Mouse (Mus musculus) CH12.LX (cell line): ENCODE results near the gene Ltk. TPM values are rescaled to one million over a fixed set of nuclear protein-coding genes. Genes with fewer than 3 reads are reported as not detected.

ENCODE experiments used
- DNase-seq: peaks from one replicate; pipeline ENCODE4 v3.0.0-alpha.2; 2013; ENCODE audit errors: extremely low read depth
- H3K27ac ChIP-seq: 2 replicates; pipeline ENCODE4 v1.5.1; 2012; ENCODE audit warnings: low read depth, mild to moderate bottlenecking, control low read depth, moderate library complexity; ENCODE audit not compliant: insufficient read depth
- H3K27me3 ChIP-seq: replicated peaks from 2 replicates; pipeline ENCODE3; 2012; ENCODE audit warnings: inconsistent platforms
- H3K36me3 ChIP-seq, 2 experiments: replicated peaks in 1 of 2; 2 replicates each; pipeline versions ENCODE3 to v1.6.1; 2012; ENCODE audit warnings: inconsistent platforms in 1 of 2, low read length in 1 of 2, mild to moderate bottlenecking in 1 of 2, mixed read lengths in 1 of 2, moderate library complexity in 1 of 2; ENCODE audit not compliant: control insufficient read depth in 1 of 2, insufficient read depth in 1 of 2
- H3K4me1 ChIP-seq, 2 experiments: 2 replicates each; pipeline ENCODE4 v1.6.1; 2012; ENCODE audit warnings: inconsistent platforms in 1 of 2, moderate library complexity in 1 of 2; ENCODE audit not compliant: insufficient read depth in 2 of 2, control insufficient read depth in 1 of 2
- H3K4me2 ChIP-seq: 2 replicates; pipeline ENCODE4 v1.6.1; 2012; ENCODE audit warnings: low read depth, mild to moderate bottlenecking, control low read depth; ENCODE audit not compliant: poor library complexity, insufficient read depth, severe bottlenecking
- H3K4me3 ChIP-seq, 3 experiments: fragments of 150-350 bp in 1 of 3; sonication (generic) in 1 of 3; replicated peaks in 1 of 3; 2 replicates each; pipeline versions ENCODE3 to v1.5.1; 2011 to 2012; ENCODE audit warnings: low read depth in 2 of 3, low read length in 2 of 3, mild to moderate bottlenecking in 2 of 3, moderate library complexity in 2 of 3, control low read depth in 1 of 3, improper control_type of control experiment in 1 of 3, inconsistent platforms in 1 of 3, mixed read lengths in 1 of 3; ENCODE audit not compliant: poor library complexity in 1 of 3
- H3K79me2 ChIP-seq: replicated peaks from 2 replicates; pipeline ENCODE4 v1.6.1; 2012; ENCODE audit warnings: mild to moderate bottlenecking, moderate library complexity; ENCODE audit not compliant: control insufficient read depth, poor library complexity, insufficient read depth, severe bottlenecking; ENCODE audit errors: extremely low read depth
- H3K9ac ChIP-seq: 2 replicates; pipeline ENCODE4 v1.6.1; 2012; ENCODE audit warnings: low read depth, mild to moderate bottlenecking, control low read depth, moderate library complexity; ENCODE audit not compliant: insufficient read depth
- H3K9me3 ChIP-seq: replicated peaks from 2 replicates; pipeline ENCODE3; 2012; ENCODE audit warnings: low read length, inconsistent platforms, mixed read lengths
- BHLHE40 ChIP-seq: IDR thresholded peaks from 2 replicates; pipeline ENCODE4 v1.6.1; 2011; ENCODE audit warnings: mild to moderate bottlenecking, low read depth, low read length, improper control_type of control experiment
- CHD2 ChIP-seq: IDR thresholded peaks from 2 replicates; pipeline ENCODE4 v1.6.1; 2011; ENCODE audit warnings: low read length, improper control_type of control experiment
- CTCF ChIP-seq, 2 experiments: IDR thresholded peaks in 1 of 2; conservative IDR thresholded peaks in 1 of 2; 2 replicates each; pipeline ENCODE4 v1.5.1; 2011 to 2012; ENCODE audit warnings: low read depth in 2 of 2, low read length in 2 of 2, improper control_type of control experiment in 1 of 2, inconsistent platforms in 1 of 2, mild to moderate bottlenecking in 1 of 2, moderate library complexity in 1 of 2
- E2F4 ChIP-seq: IDR thresholded peaks from 2 replicates; pipeline ENCODE4 v1.6.1; 2011; ENCODE audit warnings: low read depth, low read length, improper control_type of control experiment; ENCODE audit not compliant: insufficient replicate concordance
- ELF1 ChIP-seq: IDR thresholded peaks from 2 replicates; pipeline ENCODE4 v1.6.1; 2014; ENCODE audit warnings: low read depth, mild to moderate bottlenecking, inconsistent platforms, low read length, improper control_type of control experiment
- HCFC1 ChIP-seq: IDR thresholded peaks from 2 replicates; pipeline ENCODE4 v1.6.1; 2012; ENCODE audit warnings: low read depth, mild to moderate bottlenecking, inconsistent platforms, low read length, improper control_type of control experiment
- IRF4 ChIP-seq: IDR thresholded peaks from 2 replicates; pipeline ENCODE4 v1.6.1; 2014; ENCODE audit warnings: low read depth, mild to moderate bottlenecking, inconsistent platforms, low read length, improper control_type of control experiment
- JUND ChIP-seq: conservative IDR thresholded peaks from 2 replicates; pipeline ENCODE4 v1.6.1; 2011; ENCODE audit warnings: low read depth, low read length, improper control_type of control experiment
- KAT2A ChIP-seq: IDR thresholded peaks from 2 replicates; pipeline ENCODE4 v1.6.1; 2012; ENCODE audit warnings: low read length, improper control_type of control experiment, inconsistent platforms; ENCODE audit not compliant: insufficient replicate concordance
- MAX ChIP-seq: IDR thresholded peaks from 2 replicates; pipeline ENCODE4 v1.6.1; 2011; ENCODE audit warnings: low read length, improper control_type of control experiment
- MYC ChIP-seq: IDR thresholded peaks from 2 replicates; pipeline ENCODE4 v1.6.1; 2011; ENCODE audit warnings: low read depth, mild to moderate bottlenecking, improper control_type of control experiment, low read length
- NELFE ChIP-seq: IDR thresholded peaks from 2 replicates; pipeline ENCODE4 v1.6.1; 2011; ENCODE audit warnings: low read depth, low read length, improper control_type of control experiment
- PAX5 ChIP-seq: IDR thresholded peaks from 2 replicates; pipeline ENCODE4 v1.6.1; 2012; ENCODE audit warnings: low read length, inconsistent platforms, mixed read lengths
- POLR2A ChIP-seq: IDR thresholded peaks from 2 replicates; pipeline ENCODE4 v1.6.1; 2011; ENCODE audit warnings: low read depth, mild to moderate bottlenecking, improper control_type of control experiment, low read length
- POLR2AphosphoS2 ChIP-seq: IDR thresholded peaks from 2 replicates; pipeline ENCODE4 v1.6.1; 2011; ENCODE audit warnings: low read depth, low read length, improper control_type of control experiment
- RAD21 ChIP-seq: IDR thresholded peaks from 2 replicates; pipeline ENCODE4 v1.6.1; 2011; ENCODE audit warnings: low read depth, mild to moderate bottlenecking, low read length, improper control_type of control experiment, moderate library complexity
- UBTF ChIP-seq: IDR thresholded peaks from 2 replicates; pipeline ENCODE4 v1.6.1; 2012; ENCODE audit warnings: low read depth, mild to moderate bottlenecking, inconsistent platforms, low read length, improper control_type of control experiment, moderate library complexity
- ZMIZ1 ChIP-seq: IDR thresholded peaks from 2 replicates; pipeline ENCODE4 v1.6.1; 2012; ENCODE audit warnings: low read depth, mild to moderate bottlenecking, inconsistent platforms, low read length, improper control_type of control experiment
- ZNF384 ChIP-seq: IDR thresholded peaks from 2 replicates; pipeline ENCODE4 v1.6.1; 2012; ENCODE audit warnings: low read depth, low read length, improper control_type of control experiment, inconsistent platforms
- dilution Hi-C: fragments of 300-500 bp; cut with MboI; formaldehyde crosslinking; loops from 2 replicates; pipeline ENCODE4 v1.14.3; 2020; ENCODE audit warnings: low sequenced_read_pairs; ENCODE audit not compliant: extremely low pct_unique_long_range_greater_than_20kb, extremely low pct_ligation_motif_present
- in situ Hi-C: fragments of 300-500 bp; cut with MboI; formaldehyde crosslinking; loops from 3 replicates; pipeline ENCODE4 v1.14.3; 2019; ENCODE audit warnings: low sequenced_read_pairs, low pct_ligation_motif_present, low pct_unique_long_range_greater_than_20kb, mixed read lengths
- polyA plus RNA-seq: library from polyadenylated mRNA; unstranded; fragments of >175 nt; gene quantifications from 2 replicates; pipeline ENCODE4 v1.2.1, GENCODE M21; 2012; ENCODE audit warnings: low read depth; ENCODE audit not compliant: insufficient read length
- total RNA-seq, 2 experiments: library from RNA; depleted of rRNA; stranded (reverse); fragments of 300-350 nt in 1 of 2; fragments of >200 nt in 1 of 2; gene quantifications; 2 replicates each; pipeline ENCODE4 v1.2.3; 2012 to 2014

Gene Ltk
- total and polyA plus RNA-seq, 3 experiments = 0.10 to 2.3 TPM; not detected in 1

- H3K4me2 ChIP-seq = peak overlapping the region; percentile 79
- no peak overlapping the region for H3K27ac ChIP-seq
- H3K4me3 ChIP-seq = peak overlapping the region in 1 of 3 experiments; percentile 67
- H3K9me3 ChIP-seq = no peaks in the 10 kb centered on the region
- in situ Hi-C loops = no loop called here
- H3K27me3 ChIP-seq = peaks cover 5% of the 10 kb centered on the region
- peak overlapping the region; percentile 46; the same call in 1 of the 2 replicates for H3K9ac ChIP-seq
- H3K79me2 ChIP-seq = no peaks in the 10 kb centered on the region
- peaks cover 0 to 6% of the 10 kb centered on the region in 2 experiments; a peak in 2 of 4 replicates for H3K4me1 ChIP-seq
- TF ChIP-seq JUND (no peak), BHLHE40 (no peak), ELF1 (peak; percentile 56), PAX5 (no peak), CTCF (conservative IDR thresholded peaks at IDR 0.05 in 1 of 2, IDR thresholded peaks at IDR 0.05 in 1 of 2; ENCODE audit: low read depth in 2 of 2, low read length in 2 of 2) (no peak), IRF4 (no peak), HCFC1 (no peak), ZNF384 (no peak), CHD2 (no peak), UBTF (peak; percentile 89; the same call in 1 of the 2 replicates), POLR2AphosphoS2 (no peak), MAX (no peak), NELFE (no peak), RAD21 (no peak), MYC (no peak), E2F4 (no peak), POLR2A (no peak), ZMIZ1 (no peak)
- TF ChIP-seq, all 38 proteins: peak for 2
- peaks cover 0 to 9% of the 10 kb centered on the region in 2 experiments for H3K36me3 ChIP-seq
- dilution Hi-C loops = no loop called here
- DNase-seq = no peak
These were observed 2.0 kb downstream of the Ltk start for GRCm38 (mm10) chr2:119758101-119758843.

- dilution Hi-C loops = no loop called here
- Histone ChIP-seq H3K27me3 (peaks cover 10% of the 10 kb centered on the region), H3K9ac (peak overlapping the region; percentile 46; the same call in 1 of the 2 replicates)
These were observed 2.6 kb downstream of the Ltk start for GRCm38 (mm10) chr2:119757601-119758100.

More at GRCm38 (mm10) chr2:119757601-119758100, 2.6 kb downstream of the Ltk start:
- Histone ChIP-seq H3K4me2 (peak overlapping the region; percentile 79), H3K4me3 (peak overlapping the region in 2 of 3 experiments; percentile 10 to 67), H3K4me1 (peaks cover 0 to 5% of the 10 kb centered on the region in 2 experiments; a peak in 2 of 4 replicates), H3K27ac (no peak overlapping the region), H3K9me3 (no peaks in the 10 kb centered on the region), H3K79me2 (no peaks in the 10 kb centered on the region), H3K36me3 (peaks cover 0 to 8% of the 10 kb centered on the region in 2 experiments)
- in situ Hi-C loops = no loop called here
- no peak for TF ChIP-seq KAT2A
- DNase-seq = no peak
